Mouse (Mus musculus): Measurements from ENCODE around the gene Tbx22. TPM values are rescaled to one million over a fixed set of nuclear protein-coding genes. Genes with fewer than 3 reads are reported as not detected.

The Tbx22 gene
- total RNA-seq (2014; fragmentation: Nextera tagmentation) (not detected in 2 replicates), total RNA-seq (2017) (not detected in 2 replicates)

- no peak for ATAC-seq (replicated peaks; ENCODE audit: low FRiP score, low TSS enrichment, poor library complexity, severe bottlenecking)
Observed at GRCm38 (mm10) chrX:107667664-107668063, at the start of gene Tbx22. Gene Tbx22 (plus strand): TSS chrX:107667964.

- no peak for ATAC-seq (replicated peaks; ENCODE audit: low FRiP score, low TSS enrichment, poor library complexity, severe bottlenecking)
Observed at GRCm38 (mm10) chrX:107668677-107669076, 913 bp downstream of the Tbx22 start.

GRCm38 (mm10) chrX:107679203-107679602, 11.4 kb downstream of the Tbx22 start:
- ATAC-seq (replicated peaks; ENCODE audit: low FRiP score, low TSS enrichment, poor library complexity, severe bottlenecking): no peak

- ATAC-seq (replicated peaks; ENCODE audit: low FRiP score, low TSS enrichment, poor library complexity, severe bottlenecking): no peak
Observed at GRCm38 (mm10) chrX:107708584-107708983, 40.8 kb downstream of the Tbx22 start.

GRCm38 (mm10) chrX:107723541-107723940, 55.8 kb downstream of the Tbx22 start:
- no peak for ATAC-seq (replicated peaks; ENCODE audit: low FRiP score, low TSS enrichment, poor library complexity, severe bottlenecking)

Other genes starting within 250 kb of the Tbx22 start
- not detected in 2 replicates for gene Tent5d, start 124.6 kb downstream of the Tbx22 start, total RNA-seq (2014; fragmentation: Nextera tagmentation)
- gene Tent5d, start 124.6 kb downstream of the Tbx22 start, total RNA-seq (2017): not detected in 2 replicates
- gene 2610002M06Rik, start 148.4 kb downstream of the Tbx22 start, total RNA-seq (2014; fragmentation: Nextera tagmentation): 17.7 and 19.3 TPM in 2 replicates
- gene 2610002M06Rik, start 148.4 kb downstream of the Tbx22 start, total RNA-seq (2017): 22.6 and 28.5 TPM in 2 replicates